Mouse (Mus musculus): ENCODE measurements at regions not wholly inside any gene's neighbourhood (a gene's known extent, or its start where the extent isn't known, plus 50 kb on each side); places are given as distances from the start of the nearest gene placed in this dataset.
"Not testable (repeated sequence)": the region's sequence is repeated elsewhere in the genome, so short reads cannot be mapped to it uniquely, and the experiment has no call there.

GRCm38 (mm10) chr8:8847579-8847978 is 157.3 kb upstream of the Arglu1 start:
- Histone ChIP-seq H3K9ac (no peak overlapping the region), H3K9me3 (ENCODE audit: low read depth, low read length) (no peaks in the 10 kb centered on the region), H3K4me2 (no peak overlapping the region), H3K4me3 (ENCODE audit: low read depth, low read length) (no peak overlapping the region), H3K27ac (ENCODE audit: low read depth) (no peak overlapping the region), H3K4me1 (ENCODE audit: insufficient read depth) (peaks cover 4% of the 10 kb centered on the region), H3K36me3 (ENCODE audit: insufficient read depth) (no peaks in the 10 kb centered on the region), H3K27me3 (ENCODE audit: insufficient read depth, low read length) (no peaks in the 10 kb centered on the region)
- ATAC-seq (ENCODE audit: insufficient read depth) (no peak), DNase-seq (no peak)
- no peak for TF ChIP-seq CTCF (IDR thresholded peaks at IDR 0.05; ENCODE audit: low read depth)
- 70% methylated on average over 10 of the region's 10 CpGs for WGBS

- 50% methylated on average over 2 of the region's 2 CpGs for WGBS
- H3K36me3 ChIP-seq (ENCODE audit: insufficient read depth), result no peaks in the 10 kb centered on the region
- no peak for TF ChIP-seq CTCF (IDR thresholded peaks at IDR 0.05; ENCODE audit: low read depth)
- H3K27ac ChIP-seq (ENCODE audit: low read depth), result no peak overlapping the region
- H3K4me2 ChIP-seq, result no peak overlapping the region
- H3K4me1 ChIP-seq (ENCODE audit: insufficient read depth), result no peaks in the 10 kb centered on the region; the same call in 1 of the 2 replicates
- no peaks in the 10 kb centered on the region for H3K27me3 ChIP-seq (ENCODE audit: insufficient read depth, low read length)
- DNase-seq (no peak), ATAC-seq (ENCODE audit: insufficient read depth) (no peak)
- no peaks in the 10 kb centered on the region for H3K9me3 ChIP-seq (ENCODE audit: low read depth, low read length)
- H3K9ac ChIP-seq, result no peak overlapping the region
- H3K4me3 ChIP-seq (ENCODE audit: low read depth, low read length), result no peak overlapping the region
Observed at GRCm38 (mm10) chr8:8842326-8842725, 152.0 kb upstream of the Arglu1 start.

GRCm38 (mm10) chr8:8836166-8836565 is 145.8 kb upstream of the Arglu1 start:
- H3K4me3 ChIP-seq (ENCODE audit: low read depth, low read length); ATAC-seq (ENCODE audit: insufficient read depth); DNase-seq; H3K36me3 ChIP-seq (ENCODE audit: insufficient read depth); H3K9ac ChIP-seq; H3K27me3 ChIP-seq (ENCODE audit: insufficient read depth, low read length); H3K4me1 ChIP-seq (ENCODE audit: insufficient read depth); H3K27ac ChIP-seq (ENCODE audit: low read depth); H3K9me3 ChIP-seq (ENCODE audit: low read depth, low read length); H3K4me2 ChIP-seq: not testable (repeated sequence)
- 82% methylated on average over 11 of the region's 11 CpGs for WGBS

- Histone ChIP-seq H3K9me3 (ENCODE audit: low read depth, low read length) (no peaks in the 10 kb centered on the region), H3K4me3 (ENCODE audit: low read depth, low read length) (no peak overlapping the region), H3K27me3 (ENCODE audit: insufficient read depth, low read length) (no peaks in the 10 kb centered on the region), H3K4me2 (no peak overlapping the region), H3K9ac (no peak overlapping the region), H3K36me3 (ENCODE audit: insufficient read depth) (no peaks in the 10 kb centered on the region), H3K4me1 (ENCODE audit: insufficient read depth) (peaks cover 12% of the 10 kb centered on the region), H3K27ac (ENCODE audit: low read depth) (no peak overlapping the region)
- DNase-seq, result no peak
- TF ChIP-seq CTCF (IDR thresholded peaks at IDR 0.05; ENCODE audit: low read depth), result peak; percentile 19; the same call in 1 of the 2 replicates
- WGBS, result 80% methylated on average over 6 of the region's 6 CpGs
- ATAC-seq (ENCODE audit: insufficient read depth), result no peak
Observed at GRCm38 (mm10) chr8:8831306-8831705, 141.0 kb upstream of the Arglu1 start.

- Histone ChIP-seq H3K27ac (ENCODE audit: low read depth) (peak overlapping the region; percentile 88), H3K27me3 (ENCODE audit: insufficient read depth, low read length) (no peaks in the 10 kb centered on the region), H3K4me3 (ENCODE audit: low read depth, low read length) (no peak overlapping the region), H3K36me3 (ENCODE audit: insufficient read depth) (no peaks in the 10 kb centered on the region), H3K9me3 (ENCODE audit: low read depth, low read length) (no peaks in the 10 kb centered on the region), H3K9ac (no peak overlapping the region), H3K4me2 (no peak overlapping the region), H3K4me1 (ENCODE audit: insufficient read depth) (peaks cover 12% of the 10 kb centered on the region)
- DNase-seq (peak; percentile 95), ATAC-seq (ENCODE audit: insufficient read depth) (peak; percentile 92)
- WGBS, result 30% methylated on average over 14 of the region's 14 CpGs
- peak; percentile 26 for TF ChIP-seq CTCF (IDR thresholded peaks at IDR 0.05; ENCODE audit: low read depth)
Observed at GRCm38 (mm10) chr8:8829230-8829629, 138.9 kb upstream of the Arglu1 start.

- DNase-seq (peak; percentile 86), ATAC-seq (ENCODE audit: insufficient read depth) (peak; percentile 14; the same call in 1 of the 2 replicates)
- Histone ChIP-seq H3K4me3 (ENCODE audit: low read depth, low read length) (no peak overlapping the region), H3K27ac (ENCODE audit: low read depth) (peak overlapping the region; percentile 55), H3K9me3 (ENCODE audit: low read depth, low read length) (no peaks in the 10 kb centered on the region), H3K36me3 (ENCODE audit: insufficient read depth) (no peaks in the 10 kb centered on the region), H3K4me1 (ENCODE audit: insufficient read depth) (peaks cover 12% of the 10 kb centered on the region), H3K9ac (no peak overlapping the region), H3K27me3 (ENCODE audit: insufficient read depth, low read length) (no peaks in the 10 kb centered on the region), H3K4me2 (no peak overlapping the region)
- TF ChIP-seq CTCF (IDR thresholded peaks at IDR 0.05; ENCODE audit: low read depth), result no peak
- 41% methylated on average over 7 of the region's 7 CpGs for WGBS
Observed at GRCm38 (mm10) chr8:8827555-8827954, 137.2 kb upstream of the Arglu1 start.

- Histone ChIP-seq H3K27me3 (ENCODE audit: insufficient read depth, low read length) (no peaks in the 10 kb centered on the region), H3K27ac (ENCODE audit: low read depth) (no peak overlapping the region), H3K9ac (no peak overlapping the region)
Observed at GRCm38 (mm10) chr8:8826801-8827200, 136.5 kb upstream of the Arglu1 start.

GRCm38 (mm10) chr8:8824886-8825285 is 134.6 kb upstream of the Arglu1 start:
- no peaks in the 10 kb centered on the region for H3K27me3 ChIP-seq (ENCODE audit: insufficient read depth, low read length)
- WGBS, result 69% methylated on average over 5 of the region's 5 CpGs
- no peak for DNase-seq

More at GRCm38 (mm10) chr8:8826801-8827200, 136.5 kb upstream of the Arglu1 start:
- TF ChIP-seq CTCF (IDR thresholded peaks at IDR 0.05; ENCODE audit: low read depth), result no peak
- H3K9me3 ChIP-seq (ENCODE audit: low read depth, low read length), result no peaks in the 10 kb centered on the region
- peaks cover 13% of the 10 kb centered on the region for H3K4me1 ChIP-seq (ENCODE audit: insufficient read depth)
- ATAC-seq (ENCODE audit: insufficient read depth), result no peak
- no peak overlapping the region for H3K4me2 ChIP-seq
- peak; percentile 43 for DNase-seq
- no peak overlapping the region for H3K4me3 ChIP-seq (ENCODE audit: low read depth, low read length)
- H3K36me3 ChIP-seq (ENCODE audit: insufficient read depth), result no peaks in the 10 kb centered on the region
- WGBS, result 68% methylated on average over 9 of the region's 9 CpGs

More at GRCm38 (mm10) chr8:8824886-8825285, 134.6 kb upstream of the Arglu1 start:
- H3K4me1 ChIP-seq (ENCODE audit: insufficient read depth), result peaks cover 29% of the 10 kb centered on the region
- no peaks in the 10 kb centered on the region for H3K36me3 ChIP-seq (ENCODE audit: insufficient read depth)
- H3K4me3 ChIP-seq (ENCODE audit: low read depth, low read length), result no peak overlapping the region
- H3K4me2 ChIP-seq, result no peak overlapping the region
- no peak overlapping the region for H3K9ac ChIP-seq
- ATAC-seq (ENCODE audit: insufficient read depth), result no peak
- no peaks in the 10 kb centered on the region for H3K9me3 ChIP-seq (ENCODE audit: low read depth, low read length)
- no peak for TF ChIP-seq CTCF (IDR thresholded peaks at IDR 0.05; ENCODE audit: low read depth)
- H3K27ac ChIP-seq (ENCODE audit: low read depth), result no peak overlapping the region
